Mouse (Mus musculus): Measurements from ENCODE around the gene Ccdc87. TPM values are rescaled to one million over a fixed set of nuclear protein-coding genes. Genes with fewer than 3 reads are reported as not detected.
A peak's percentile ranks its signal among the peaks of the same experiment; 100 is the strongest.
"Not testable (repeated sequence)": the region's sequence is repeated elsewhere in the genome, so short reads cannot be mapped to it uniquely, and the experiment has no call there.

The Ccdc87 gene
- total RNA-seq, 2 experiments from 2014 or later: 2.8 to 3.1 TPM

GRCm38 (mm10) chr19:4833977-4834376, 5.2 kb upstream of the Ccdc87 start:
- no peak for DNase-seq (ENCODE audit: low spot score in 2 of 2)
- intact Hi-C loops (cut with DNase I): no loop called here

- intact Hi-C loops (cut with DNase I): no loop called here
- no peak for DNase-seq (ENCODE audit: low spot score in 2 of 2)
Measured at GRCm38 (mm10) chr19:4836096-4836495, 3.1 kb upstream of the Ccdc87 start.

- no peak for DNase-seq (ENCODE audit: low spot score in 2 of 2)
- intact Hi-C loops (cut with DNase I): no loop called here
Measured at GRCm38 (mm10) chr19:4837049-4837448, 2.1 kb upstream of the Ccdc87 start.

GRCm38 (mm10) chr19:4838526-4839140, 533 bp upstream of the Ccdc87 start:
- intact Hi-C loops (cut with DNase I): loop anchor here (1.0 kb wide), 1 partner anchor 27 kb away; the partner anchor contains the start of genes Gm21992 and Rbm14
- no peak for DNase-seq (ENCODE audit: low spot score in 2 of 2)

GRCm38 (mm10) chr19:4840848-4841247, 1.7 kb downstream of the Ccdc87 start:
- intact Hi-C loops (cut with DNase I): no loop called here
- DNase-seq (ENCODE audit: low spot score in 2 of 2): no peak

- intact Hi-C loops (cut with DNase I): no loop called here
- no peak for DNase-seq (ENCODE audit: low spot score in 2 of 2)
Measured at GRCm38 (mm10) chr19:4842611-4843010, 3.4 kb downstream of the Ccdc87 start.

- intact Hi-C loops (cut with DNase I): loop anchor here (5.0 kb wide), 1 partner anchor 89 kb away; the partner anchor contains the start of gene Rbm4b
Measured at GRCm38 (mm10) chr19:4845846-4846245, 6.7 kb downstream of the Ccdc87 start.

GRCm38 (mm10) chr19:4847490-4847889, 8.3 kb downstream of the Ccdc87 start:
- intact Hi-C loops (cut with DNase I): loop anchor here (5.0 kb wide), 1 partner anchor 90 kb away; the partner anchor contains the start of gene Rbm4b
- DNase-seq (ENCODE audit: low spot score in 2 of 2): no peak

More at GRCm38 (mm10) chr19:4845846-4846245, 6.7 kb downstream of the Ccdc87 start:
- DNase-seq (ENCODE audit: low spot score in 2 of 2): no peak

- intact Hi-C loops (cut with DNase I): loop anchor here (5.0 kb wide), 1 partner anchor 92 kb away; the partner anchor contains the start of gene Rbm4b
Measured at GRCm38 (mm10) chr19:4849800-4850199, 10.6 kb downstream of the Ccdc87 start.

GRCm38 (mm10) chr19:4850281-4850680, 11.1 kb downstream of the Ccdc87 start:
- DNase-seq (ENCODE audit: low spot score in 2 of 2): no peak
- intact Hi-C loops (cut with DNase I): no loop called here

More at GRCm38 (mm10) chr19:4849800-4850199, 10.6 kb downstream of the Ccdc87 start:
- no peak for DNase-seq (ENCODE audit: low spot score in 2 of 2)

- intact Hi-C loops (cut with DNase I): no loop called here
- DNase-seq (ENCODE audit: low spot score in 2 of 2): peak; percentile 88 to 90
Measured at GRCm38 (mm10) chr19:4854552-4855469, 15.6 kb downstream of the Ccdc87 start, which contains the start of gene Ctsf. Ctsf (plus strand) TSS chr19:4855130.

GRCm38 (mm10) chr19:4855470-4855820, 16.3 kb downstream of the Ccdc87 start:
- DNase-seq (ENCODE audit: low spot score in 2 of 2): no peak
- intact Hi-C loops (cut with DNase I): no loop called here

- no peak for DNase-seq (ENCODE audit: low spot score in 2 of 2)
- intact Hi-C loops (cut with DNase I): no loop called here
Measured at GRCm38 (mm10) chr19:4855951-4856350, 16.8 kb downstream of the Ccdc87 start.

- intact Hi-C loops (cut with DNase I): no loop called here
Measured at GRCm38 (mm10) chr19:4859081-4859480, 19.9 kb downstream of the Ccdc87 start.

GRCm38 (mm10) chr19:4863048-4863447, 23.9 kb downstream of the Ccdc87 start:
- intact Hi-C loops (cut with DNase I): no loop called here

More at GRCm38 (mm10) chr19:4859081-4859480, 19.9 kb downstream of the Ccdc87 start:
- no peak for DNase-seq (ENCODE audit: low spot score in 2 of 2)

GRCm38 (mm10) chr19:4865147-4865546, 26.0 kb downstream of the Ccdc87 start:
- no peak for DNase-seq (ENCODE audit: low spot score in 2 of 2)
- intact Hi-C loops (cut with DNase I): no loop called here

More at GRCm38 (mm10) chr19:4863048-4863447, 23.9 kb downstream of the Ccdc87 start:
- DNase-seq (ENCODE audit: low spot score in 2 of 2): no peak

- DNase-seq (ENCODE audit: low spot score in 2 of 2); intact Hi-C loops (cut with DNase I): not testable (repeated sequence)
Measured at GRCm38 (mm10) chr19:4874613-4875012, 35.4 kb downstream of the Ccdc87 start.

GRCm38 (mm10) chr19:4876241-4876640, 37.1 kb downstream of the Ccdc87 start:
- intact Hi-C loops (cut with DNase I): no loop called here
- no peak for DNase-seq (ENCODE audit: low spot score in 2 of 2)

- no peak for DNase-seq (ENCODE audit: low spot score in 2 of 2)
- intact Hi-C loops (cut with DNase I): no loop called here
Measured at GRCm38 (mm10) chr19:4876755-4877154, 37.6 kb downstream of the Ccdc87 start.

- DNase-seq (ENCODE audit: low spot score in 2 of 2): no peak
- intact Hi-C loops (cut with DNase I): no loop called here
Measured at GRCm38 (mm10) chr19:4877785-4878184, 38.6 kb downstream of the Ccdc87 start, which contains the start of gene Actn3. Actn3 (minus strand) TSS chr19:4877909.

Measured in left cerebral cortex, postnatal 36 days (tissue).